Mouse (Mus musculus) cerebellum, postnatal 36 days (tissue): ENCODE measurements at regions not wholly inside any gene's neighbourhood (a gene's known extent, or its start where the extent isn't known, plus 50 kb on each side); places are given as distances from the start of the nearest gene placed in this dataset.

Experiments
- DNase-seq, 2 experiments: peaks; one replicate each; pipeline ENCODE4 v3.0.0; 2021 to 2022; ENCODE audit warnings: mixed read lengths in 2 of 2

DNA sequence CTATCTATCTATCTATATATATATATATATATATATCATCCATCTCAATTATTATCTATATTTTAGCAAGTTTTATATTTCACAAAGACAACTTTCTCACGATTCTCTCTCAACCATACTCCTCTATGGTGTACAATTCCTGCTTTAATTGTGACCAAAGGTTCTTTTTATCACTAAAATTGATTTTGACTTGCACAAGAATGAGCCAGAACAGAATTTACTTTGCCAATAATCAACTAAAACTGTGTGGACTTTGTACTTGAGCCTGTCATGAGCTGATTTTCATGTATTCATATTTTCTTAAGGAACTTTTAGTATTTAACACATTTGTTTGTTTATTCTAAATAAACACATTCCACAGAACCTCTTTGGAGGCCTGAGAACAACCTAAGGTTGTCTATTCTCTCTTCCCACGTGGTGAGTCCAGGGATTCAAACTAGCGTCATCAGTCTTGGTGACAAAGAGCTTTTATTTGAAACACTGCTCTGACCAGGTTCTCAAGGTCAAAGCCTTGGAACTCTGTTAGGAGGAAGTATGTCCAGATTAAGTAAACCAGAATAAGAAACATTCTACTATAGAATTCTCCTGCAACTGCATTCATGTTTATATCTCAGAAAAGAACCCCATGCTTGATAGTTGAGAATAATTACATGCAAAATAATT lies 207.7 kb downstream of the Gm11146 start:
- DNase-seq, result no peak

DNA sequence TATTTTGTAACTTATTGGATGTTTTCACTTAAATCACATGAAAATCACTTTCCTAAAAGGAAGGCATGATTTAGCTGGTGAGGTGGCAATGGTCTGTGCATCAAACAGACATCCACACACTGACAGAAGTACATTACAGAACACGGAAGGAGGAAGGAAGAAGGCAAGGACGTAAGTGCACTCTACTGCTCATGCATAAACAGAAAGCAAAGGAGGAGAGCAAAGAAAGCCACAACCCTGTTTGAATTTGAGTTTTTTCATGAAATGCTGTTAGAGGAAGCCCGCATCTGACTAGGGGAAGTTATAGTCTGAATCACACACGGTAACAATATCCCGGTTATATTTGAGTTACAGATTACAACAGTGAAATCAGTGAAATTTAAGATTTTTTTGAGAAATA lies 208.4 kb downstream of the Gm11146 start:
- no peak for DNase-seq

DNA sequence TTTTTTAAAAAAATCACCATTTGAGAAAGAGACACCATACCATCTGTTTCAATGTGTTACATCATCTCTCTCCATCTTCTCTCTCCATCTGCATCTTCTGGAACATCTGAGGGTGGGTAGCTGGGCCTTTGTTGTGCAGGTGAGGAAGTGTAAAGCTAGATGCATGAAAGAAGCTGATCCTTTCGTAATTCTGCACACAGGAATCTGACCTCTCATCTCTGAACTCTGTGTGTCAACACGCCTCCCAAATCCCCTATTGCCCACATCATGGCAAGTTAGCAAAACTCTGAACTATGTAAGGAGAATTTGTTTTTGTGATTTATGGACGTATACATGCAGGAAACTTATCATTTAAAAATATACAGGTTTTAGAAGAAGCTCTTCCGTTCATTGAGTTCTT lies 209.7 kb downstream of the Gm11146 start:
- DNase-seq, result no peak

DNA sequence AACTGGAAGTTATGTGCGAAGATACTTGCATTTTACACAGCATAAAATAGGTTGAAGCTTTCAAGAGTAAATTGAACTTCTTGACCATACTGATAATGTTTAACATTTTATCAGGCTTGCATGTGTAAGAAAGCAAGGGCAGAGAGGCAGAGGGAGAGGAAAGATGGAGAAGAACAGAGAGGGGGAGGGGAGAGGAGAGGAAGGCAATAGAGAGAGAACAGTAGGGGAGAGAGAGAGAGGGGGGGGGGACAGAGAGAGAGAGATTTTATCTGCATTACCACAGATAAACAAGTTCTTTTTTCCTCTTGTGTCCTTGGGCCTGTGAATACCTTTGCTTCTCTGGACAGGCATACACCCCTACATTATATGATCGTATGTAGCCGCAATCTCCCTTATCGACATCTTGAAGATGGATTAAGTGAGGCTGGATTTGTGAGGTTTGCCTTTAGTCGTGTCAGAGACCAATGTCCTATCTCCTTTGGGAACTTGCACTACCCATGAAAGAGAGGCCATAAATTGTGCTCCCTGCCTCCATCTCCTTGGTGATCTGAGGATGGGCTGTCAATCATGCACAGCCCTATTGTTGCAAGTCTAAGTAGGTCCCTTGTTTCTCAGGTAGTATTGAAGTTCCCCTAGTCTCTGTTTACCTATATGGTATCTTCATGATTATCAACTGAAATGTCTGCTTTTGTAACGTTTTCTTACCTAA lies 217.7 kb downstream of the Gm11146 start:
- no peak for DNase-seq

DNA sequence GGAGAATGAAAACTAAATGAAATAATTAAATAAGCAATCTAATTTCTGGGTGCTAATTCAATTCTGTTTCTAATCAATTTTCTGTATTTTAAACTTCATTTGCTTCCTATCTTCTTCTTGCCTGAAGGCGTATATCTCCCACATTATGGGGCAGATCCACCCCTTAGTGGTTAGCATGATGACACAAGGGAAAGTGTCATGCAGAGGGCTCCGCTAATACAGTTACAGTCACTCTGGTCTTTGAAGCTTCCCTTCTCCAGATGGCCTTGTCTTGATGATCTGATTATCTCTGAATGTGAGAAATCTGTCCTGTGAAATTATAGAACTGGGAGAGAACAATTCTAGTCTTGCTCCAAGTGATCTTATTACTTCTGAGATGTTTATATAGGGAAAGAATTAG lies 219.1 kb downstream of the Gm11146 start:
- no peak for DNase-seq

DNA sequence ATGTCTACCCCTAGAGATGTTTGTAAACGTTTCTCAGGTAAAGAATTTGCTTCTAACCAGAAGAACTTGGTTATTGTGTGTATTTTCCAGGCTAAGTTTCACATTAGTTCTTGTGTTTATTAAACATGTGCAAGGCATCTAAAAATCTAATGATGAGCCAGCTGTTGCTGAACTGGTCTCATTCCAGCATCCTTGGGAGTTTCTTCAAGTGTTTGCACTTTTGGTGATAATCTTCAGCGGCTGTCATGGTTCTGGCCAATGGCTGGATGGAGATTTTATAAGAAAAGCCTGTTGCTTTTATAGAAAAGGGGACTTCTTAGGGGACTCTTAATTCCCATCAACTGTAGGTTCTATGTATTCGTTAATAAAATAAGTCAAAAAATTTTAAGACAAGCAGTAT lies 229.1 kb downstream of the Gm11146 start:
- DNase-seq, result no peak

DNA sequence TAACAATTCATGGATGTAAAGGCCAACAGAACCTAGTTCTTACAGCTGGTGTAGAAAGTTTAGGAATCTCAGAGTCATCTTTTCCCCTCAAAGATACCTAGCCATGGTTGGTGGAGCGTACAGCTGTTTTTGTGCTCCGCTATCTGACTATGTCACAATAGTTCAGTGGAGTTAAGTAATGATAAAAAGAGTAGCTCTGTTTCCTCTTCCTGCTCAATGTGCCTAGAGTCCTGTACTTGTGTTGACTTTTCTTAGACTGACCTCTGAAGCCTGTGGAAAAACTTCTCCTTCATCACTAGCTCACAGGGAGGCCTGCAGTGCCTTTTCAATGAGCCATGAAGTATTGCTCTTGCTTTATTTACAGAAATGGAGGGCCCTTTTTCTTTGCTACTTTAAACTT lies 232.1 kb downstream of the Gm11146 start:
- no peak for DNase-seq

DNA sequence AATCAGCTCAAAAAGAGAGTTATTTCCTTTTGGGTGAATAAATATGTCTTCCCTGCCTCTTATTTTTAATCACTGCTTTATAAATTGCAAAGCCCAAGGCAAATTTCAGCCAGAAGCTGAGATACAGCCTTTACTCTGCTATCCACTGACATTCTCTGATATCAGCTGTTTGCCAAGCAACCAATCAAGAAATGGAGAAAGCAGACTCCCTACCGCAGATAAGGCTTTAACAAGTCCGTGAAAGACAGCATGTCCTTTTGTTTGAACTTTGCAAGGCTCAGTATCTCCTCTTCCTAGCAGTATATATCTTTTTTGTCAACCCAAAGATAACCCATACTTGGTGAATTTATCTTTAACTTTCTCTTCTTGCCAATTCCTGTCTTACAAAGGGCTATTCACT lies 236.6 kb downstream of the Gm11146 start:
- DNase-seq, result no peak

DNA sequence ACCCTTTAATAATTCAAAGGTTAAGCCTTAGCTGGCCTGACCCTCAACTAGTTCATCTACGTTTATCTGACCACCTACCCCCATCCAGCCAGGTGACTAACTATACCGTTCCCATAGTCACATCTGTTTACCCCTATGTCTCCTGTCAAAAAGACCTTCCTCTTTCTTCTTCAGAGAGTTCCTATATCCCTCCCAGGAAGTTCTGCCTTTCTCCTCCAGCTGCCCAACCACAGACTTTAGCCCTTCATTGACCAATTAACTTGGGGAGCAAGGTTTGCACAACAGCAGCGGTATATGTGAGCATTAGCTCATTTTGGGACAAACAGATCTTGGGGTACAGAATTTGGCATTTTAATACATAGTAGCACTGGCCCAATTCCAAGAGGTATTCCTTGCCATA lies 237.5 kb downstream of the Gm11146 start:
- no peak for DNase-seq

DNA sequence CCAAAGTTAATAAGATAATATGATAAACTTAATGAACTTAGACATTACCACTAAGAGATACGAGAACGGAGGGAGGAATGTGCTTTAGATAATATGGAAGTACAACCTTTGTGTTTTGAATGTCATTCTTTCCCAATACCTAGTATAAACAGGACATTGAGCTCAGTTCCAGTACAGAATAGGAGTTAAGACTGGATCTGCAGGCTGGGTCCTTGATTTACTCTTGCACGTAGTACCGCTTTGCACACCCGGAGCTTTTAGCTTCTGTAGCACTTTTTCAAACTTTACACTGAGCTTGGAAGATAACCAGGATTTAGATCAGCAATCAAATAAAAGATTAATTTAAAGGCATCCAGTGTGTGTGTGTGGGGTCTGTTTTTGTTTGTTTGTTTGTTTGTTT lies 242.7 kb downstream of the Gm11146 start:
- DNase-seq, result no peak

DNA sequence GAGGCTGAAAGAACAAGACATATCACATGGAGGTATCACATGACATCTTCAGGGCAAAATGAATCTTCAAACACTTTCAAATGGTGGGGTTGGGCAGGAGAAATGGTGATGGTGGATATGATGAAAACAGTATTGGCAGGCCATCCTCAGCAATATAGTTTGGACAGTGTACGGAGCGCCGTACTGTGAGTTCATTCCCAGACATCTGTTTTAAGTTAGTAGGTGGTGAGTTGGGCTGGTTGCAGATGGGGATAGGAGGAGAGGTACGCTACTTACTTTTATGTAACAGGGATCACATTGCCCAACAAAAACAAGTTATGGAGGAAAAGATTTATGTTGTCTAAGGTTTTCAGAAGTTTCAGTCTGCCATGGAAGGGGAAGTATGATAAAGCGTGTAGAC lies 246.6 kb downstream of the Gm11146 start:
- no peak for DNase-seq

DNA sequence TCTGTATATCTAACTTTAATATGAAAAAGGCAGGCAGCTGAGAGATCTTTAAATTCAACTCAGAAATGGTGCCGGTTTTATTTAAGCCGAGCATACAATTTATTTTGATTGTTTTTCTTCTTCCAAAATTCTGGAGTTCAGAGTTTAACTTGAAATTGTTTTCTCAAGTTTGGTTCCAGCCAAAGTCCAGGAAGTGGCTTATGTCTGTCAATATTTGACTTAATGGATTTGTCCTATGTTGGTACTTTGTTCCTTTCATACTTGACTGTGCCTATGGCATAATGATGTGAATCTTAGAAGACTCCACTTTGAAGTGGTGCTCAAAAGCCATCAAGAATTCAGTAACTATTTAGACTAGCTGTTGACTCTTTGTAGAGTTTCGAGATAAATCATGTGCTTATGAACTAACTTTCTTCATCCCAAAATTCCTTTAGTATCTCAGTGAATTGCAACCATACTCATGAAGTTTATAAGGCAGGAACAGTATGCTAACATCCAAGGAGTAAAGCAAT lies 247.6 kb downstream of the Gm11146 start:
- no peak for DNase-seq

DNA sequence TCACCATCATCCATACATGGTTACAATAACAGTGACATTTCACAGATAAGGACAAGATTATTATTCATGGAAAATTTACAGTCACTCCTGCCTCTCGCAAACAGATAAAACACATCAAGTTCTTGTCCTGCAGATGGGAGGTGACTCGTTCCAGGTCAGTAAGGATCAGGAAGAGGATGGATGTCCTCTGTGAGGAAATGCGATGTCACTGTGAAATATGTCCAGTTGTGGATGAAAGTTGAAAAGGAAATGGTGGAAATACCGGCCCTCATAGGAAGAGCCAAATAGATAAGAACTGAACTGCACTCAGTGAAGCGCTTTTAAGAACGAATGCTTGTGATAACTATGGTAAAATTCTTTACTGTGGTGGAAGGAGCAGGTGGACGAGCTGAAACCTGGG lies 255.8 kb downstream of the Gm11146 start:
- no peak for DNase-seq

DNA sequence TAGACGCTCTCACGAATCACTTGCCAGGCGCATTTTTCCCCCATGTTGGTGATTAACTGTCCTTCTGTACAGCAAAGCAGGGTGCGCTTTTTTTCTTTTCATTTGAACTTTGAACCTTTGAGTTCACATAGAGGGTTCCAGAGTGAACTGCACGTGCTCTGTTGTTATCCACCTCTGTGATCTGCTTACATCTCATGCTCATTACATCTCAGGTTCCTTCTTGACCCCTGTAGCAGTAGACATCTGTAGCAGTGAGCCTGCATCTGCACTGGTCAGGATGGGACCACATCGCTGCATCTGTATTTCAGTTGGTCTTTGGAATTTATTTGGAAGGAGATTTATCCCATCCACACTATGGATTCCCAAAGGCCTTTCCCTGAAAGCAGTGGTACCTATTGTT lies 269.6 kb downstream of the Gm11146 start:
- no peak for DNase-seq

DNA sequence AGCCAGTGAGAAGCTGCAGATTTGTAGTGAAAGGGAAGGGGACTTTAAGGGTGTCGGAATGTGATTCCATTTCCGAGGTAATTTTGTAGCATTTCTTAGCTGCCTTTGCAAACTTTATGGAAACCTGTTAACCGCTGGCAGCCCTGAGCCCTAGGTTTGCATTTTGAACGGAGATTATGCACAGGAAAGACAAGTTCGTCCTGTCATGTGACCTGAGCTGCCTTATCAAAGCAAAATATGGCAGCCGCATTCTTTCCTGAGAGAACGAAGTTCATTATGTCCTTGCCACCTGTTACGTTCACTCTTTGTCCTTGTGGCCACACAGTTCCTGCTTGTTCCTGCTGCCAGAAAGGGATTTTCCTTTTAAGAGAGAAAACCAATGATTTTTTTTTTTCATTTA lies 270.9 kb downstream of the Gm11146 start:
- DNase-seq, result no peak

DNA sequence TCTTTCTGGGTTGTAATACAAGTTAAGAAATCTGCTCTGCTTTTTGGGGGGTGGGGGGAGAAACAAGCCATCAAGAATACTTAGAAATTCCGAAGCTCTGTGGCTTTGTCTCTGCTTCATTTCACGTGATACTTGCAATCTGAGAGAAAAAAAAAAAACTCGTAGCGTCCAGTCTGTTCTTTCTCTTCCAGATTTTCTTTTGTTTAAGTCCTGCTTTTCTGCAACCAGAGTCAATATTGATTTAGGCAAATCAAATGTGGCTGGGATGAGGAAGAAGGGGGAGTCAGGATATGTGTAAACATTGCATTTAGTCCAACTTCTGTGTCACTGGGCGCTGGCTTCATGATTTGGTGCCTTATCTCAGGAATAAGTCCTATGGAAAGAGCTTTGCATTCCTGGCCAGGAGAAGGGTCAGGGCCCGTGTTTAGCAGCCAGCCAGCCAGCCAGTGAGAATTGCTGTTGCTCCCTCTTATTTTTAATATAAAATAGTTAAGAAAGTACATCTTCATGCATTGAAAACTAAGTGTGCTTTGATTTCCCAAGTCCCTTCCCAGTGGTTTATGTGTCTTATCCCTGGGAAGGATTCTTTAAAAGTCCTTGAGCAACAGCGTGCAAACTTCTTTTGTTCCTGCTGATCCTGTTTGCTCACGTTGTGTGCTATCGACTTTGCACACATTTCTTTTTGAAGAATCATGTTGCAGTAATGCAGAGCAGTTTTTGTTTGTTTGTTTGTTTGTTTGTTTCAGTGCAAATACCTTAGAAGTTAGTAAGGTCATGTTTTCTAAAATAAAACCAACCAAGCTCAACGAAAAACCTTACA lies 272.0 kb downstream of the Gm11146 start:
- DNase-seq, result no peak

DNA sequence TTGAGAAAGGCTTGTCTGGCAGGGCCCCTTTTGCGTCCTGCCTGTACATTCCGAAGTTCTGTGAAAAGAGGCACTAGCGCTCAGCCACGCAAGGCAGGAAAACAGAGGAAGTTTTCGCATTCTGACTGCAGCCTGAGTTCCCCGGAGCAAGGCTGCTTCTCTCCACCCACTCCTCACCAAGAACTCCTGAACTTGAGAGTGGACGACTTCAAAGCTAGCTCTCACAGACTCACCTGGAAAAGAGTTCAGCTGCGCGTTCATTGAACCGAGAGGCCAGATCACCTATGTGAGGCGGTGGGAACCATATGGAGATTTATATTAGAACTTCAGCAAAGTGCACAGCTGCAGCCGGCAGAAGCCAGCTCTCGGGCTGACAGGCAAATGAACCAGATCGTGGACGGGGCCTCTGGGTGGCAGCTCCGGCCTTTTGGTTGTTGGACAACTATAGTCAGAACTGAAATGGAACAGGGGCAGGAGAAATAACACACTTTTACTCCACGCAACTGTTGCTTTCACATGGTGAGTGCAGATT lies 272.7 kb downstream of the Gm11146 start:
- DNase-seq, result peak; percentile 9 to 14

DNA sequence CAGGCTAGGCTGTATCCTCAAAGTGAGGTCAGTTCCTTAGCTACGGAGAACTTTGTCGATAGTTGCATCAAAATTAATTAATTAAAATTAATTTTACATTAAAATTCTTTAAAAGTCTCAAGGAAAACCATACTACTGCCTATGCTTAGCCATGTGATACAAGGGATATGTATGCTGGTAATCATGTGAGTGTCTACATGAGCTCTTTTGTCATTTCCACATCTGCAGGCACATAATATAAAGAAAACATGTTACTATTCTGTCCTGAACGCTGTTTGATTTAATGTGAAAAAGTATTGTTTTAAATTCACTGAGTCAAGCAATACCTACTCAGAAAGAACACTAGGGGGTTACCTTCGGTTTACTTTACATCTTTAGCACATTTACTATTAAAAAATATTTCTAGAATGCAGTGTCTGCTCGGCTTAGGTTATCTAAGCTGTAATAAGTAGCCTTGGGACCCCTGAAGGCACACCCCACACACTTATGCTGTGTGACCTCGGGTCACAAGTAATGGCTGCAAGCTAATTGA lies 273.2 kb downstream of the Gm11146 start:
- no peak for DNase-seq

DNA sequence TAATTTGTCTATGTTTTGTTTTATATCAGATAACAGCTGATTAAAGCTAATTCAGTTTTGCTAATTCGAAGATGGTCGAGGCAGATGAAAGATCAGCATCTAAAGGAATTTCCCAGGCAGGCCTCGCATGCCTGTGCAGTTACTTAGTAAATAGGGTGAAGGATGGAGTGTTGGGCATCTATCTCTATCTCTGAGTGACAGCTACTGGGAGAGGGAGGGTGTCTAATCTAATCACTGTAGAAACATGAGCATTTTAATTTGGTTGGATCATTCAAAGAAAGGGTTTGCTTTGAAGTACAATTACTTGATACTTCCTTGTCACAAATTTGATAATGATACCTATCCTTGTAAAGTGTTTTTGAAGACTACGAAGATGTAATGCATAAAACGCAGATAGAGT lies 273.8 kb downstream of the Gm11146 start:
- no peak for DNase-seq

DNA sequence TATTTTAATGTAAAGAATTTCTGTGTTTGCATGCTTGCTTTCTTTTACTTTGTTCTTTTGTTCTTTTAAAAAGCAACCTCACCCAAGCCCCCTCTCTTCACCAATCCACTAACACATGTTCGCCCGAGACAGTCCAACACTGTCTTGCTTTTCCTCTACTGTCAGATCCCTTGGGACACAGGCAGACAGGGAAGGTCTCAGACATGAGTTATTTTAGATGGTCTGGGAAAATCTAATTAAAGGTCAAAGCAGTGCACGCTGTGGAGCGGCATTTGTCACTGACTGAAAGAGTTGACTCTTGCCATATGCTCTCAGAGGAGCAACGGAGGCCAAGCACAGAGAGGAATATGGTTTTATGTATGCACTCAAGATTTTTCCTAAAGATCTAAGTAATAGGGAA lies 279.6 kb downstream of the Gm11146 start:
- DNase-seq, result peak; percentile 11 to 23

DNA sequence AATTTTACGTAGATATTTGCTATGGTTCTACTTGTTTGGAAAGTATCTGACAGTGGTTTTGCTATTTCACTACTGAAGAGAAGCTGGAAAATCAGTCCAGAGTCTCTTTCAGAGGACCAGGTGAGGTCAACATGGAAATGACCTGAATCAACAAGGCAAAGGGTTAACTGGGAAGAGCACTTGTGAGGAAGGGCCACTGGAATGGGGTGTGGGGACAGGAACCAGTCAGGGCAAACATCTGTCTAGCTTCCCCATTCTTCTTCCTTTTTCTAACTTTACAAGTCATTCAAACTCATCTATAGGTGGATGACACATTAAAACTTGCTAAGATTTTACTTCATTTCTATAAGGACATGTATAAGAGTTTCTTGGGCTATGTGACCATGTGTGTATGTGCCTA lies 283.7 kb downstream of the Gm11146 start:
- DNase-seq, result no peak

DNA sequence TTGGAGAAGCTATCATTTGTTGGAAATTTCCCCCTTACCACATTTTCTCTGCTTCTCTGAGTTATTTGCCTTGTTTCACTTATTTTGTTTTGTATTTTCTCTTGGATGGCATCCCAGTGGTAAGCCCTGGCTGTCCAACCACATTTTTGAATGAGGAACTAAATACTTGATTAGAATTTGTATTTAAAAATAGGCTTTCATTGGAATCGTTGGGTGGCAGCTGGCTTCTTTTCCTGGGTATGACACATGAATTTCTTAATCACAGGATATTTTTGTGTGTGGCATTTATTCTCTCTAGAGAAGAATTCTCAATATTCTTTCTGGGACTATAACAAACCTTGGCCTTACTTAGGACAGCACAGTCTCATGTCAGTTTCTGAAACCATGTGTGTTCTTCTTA lies 286.5 kb downstream of the Gm11146 start:
- no peak for DNase-seq

DNA sequence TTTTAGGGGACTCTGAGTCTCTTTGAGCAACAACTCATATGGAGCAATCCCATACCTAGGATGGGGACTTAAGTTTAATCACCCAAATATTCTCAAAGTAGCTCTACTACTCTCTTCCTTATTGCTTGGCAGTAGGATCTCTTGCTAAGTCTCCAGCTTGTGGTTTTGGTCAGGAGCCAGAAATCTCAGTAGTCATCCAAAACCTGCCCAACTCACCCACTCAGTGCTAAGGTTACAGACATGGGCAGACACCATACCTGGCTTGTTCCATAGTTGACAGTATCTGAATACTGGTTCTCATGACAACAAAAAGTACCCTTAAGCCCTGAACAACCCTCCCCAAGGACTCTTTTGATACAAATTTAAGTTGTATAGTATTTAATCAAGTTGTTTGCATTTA lies 288.7 kb downstream of the Gm11146 start:
- DNase-seq, result no peak
